In the genomic region with DNA sequence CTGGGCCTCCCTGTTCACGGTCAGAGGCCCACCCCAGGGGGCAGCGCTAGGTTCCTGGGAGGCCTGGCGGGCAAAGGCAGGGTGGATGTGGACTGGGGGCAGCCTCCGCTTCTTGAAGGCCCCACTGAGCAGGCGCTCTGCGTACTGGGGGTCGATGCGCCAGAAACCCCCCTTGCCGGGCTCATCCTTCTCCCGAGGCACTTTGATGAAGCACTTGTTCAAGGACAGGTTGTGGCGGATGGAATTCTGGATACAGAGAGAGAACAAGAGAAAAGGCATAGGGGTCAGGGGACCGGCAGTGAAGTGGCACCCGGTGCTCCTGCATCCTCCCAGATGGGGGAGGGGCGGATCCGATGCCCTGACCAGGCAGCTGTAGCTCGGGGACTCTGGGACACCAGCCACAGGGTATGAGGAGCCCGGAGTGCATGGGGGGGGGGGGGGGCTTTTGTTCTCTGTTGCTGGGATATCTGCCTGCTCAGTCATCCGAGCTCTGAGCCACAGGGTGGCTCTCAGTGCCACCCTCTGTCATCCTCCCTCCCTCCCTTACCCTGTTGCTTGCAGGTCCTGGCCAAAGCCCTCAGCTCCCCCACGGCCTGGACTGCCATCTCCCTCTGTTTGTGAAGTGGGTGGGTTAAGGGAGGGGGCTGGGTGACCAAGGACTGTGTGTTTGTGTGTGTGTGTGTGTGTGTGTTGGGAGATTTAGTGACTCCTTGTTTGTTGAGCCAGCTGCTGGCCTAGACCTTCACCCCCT, we compare ENCODE assay signal across 9 mouse cellular contexts. TPM values are rescaled to one million over a fixed set of nuclear protein-coding genes. Genes with fewer than 3 reads are reported as not detected.
A peak's percentile ranks its signal among the peaks of the same experiment; 100 is the strongest.
DNase-seq lines count a peak whose midpoint lies in the region; ATAC-seq and TF ChIP-seq lines count a peak whose summit lies in the region.
"Had no signal": no experiment of that assay in that cellular context is flagged by ENCODE, and none has a peak within 500 bp of the region (broad histone marks: within the 10 kb centered on the region; RNA-seq: fewer than 3 reads in every experiment).

No protein-coding gene starts in this region.

- no peaks in the 10 kb centered on the region for H3K36me3 ChIP-seq in heart, embryonic 11.5 days (ENCODE audit: control insufficient read depth, insufficient read depth, low read length)
- H3K36me3 ChIP-seq in forebrain, postnatal 0 days (ENCODE audit: insufficient read depth) = no peaks in the 10 kb centered on the region

- H3K27ac ChIP-seq in heart, embryonic 11.5 days (ENCODE audit: low read depth, low read length) = no peak overlapping the region
- H3K27ac ChIP-seq in forebrain, postnatal 0 days (ENCODE audit: low read depth, low read length) = peak overlapping the region; percentile 9; the same call in 1 of the 2 replicates

- H3K9me3 ChIP-seq in heart, embryonic 11.5 days (replicated peaks; ENCODE audit: control insufficient read depth, low read length) = no peaks in the 10 kb centered on the region
- H3K9me3 ChIP-seq in forebrain, postnatal 0 days (ENCODE audit: low read length) = no peaks in the 10 kb centered on the region

- peaks cover 46% of the 10 kb centered on the region for H3K27me3 ChIP-seq in heart, embryonic 11.5 days (ENCODE audit: control insufficient read depth, insufficient read depth, low read length)
- H3K27me3 ChIP-seq in forebrain, postnatal 0 days (ENCODE audit: insufficient read depth, low read length) = peaks cover 5% of the 10 kb centered on the region; the same call in 1 of the 2 replicates

- intact Hi-C loops in heart, postnatal 36 days (cut with DNase I) = loop anchor here (5.0 kb wide), 1 partner anchor 205 kb away; no protein-coding TSS in a partner anchor

- DNase-seq in heart, adult 18-20 months = no peak
- peak; percentile 91 for DNase-seq in brain, adult 2 months (ENCODE audit: low read depth, low spot score)
- peak; percentile 47 for DNase-seq in forebrain, postnatal 0 days
- DNase-seq in mesoderm, embryonic 11.5 days (ENCODE audit: low read depth, low spot score) = peak; percentile 56
- DNase-seq in urinary bladder, postnatal 10 days (ENCODE audit: low spot score) = no peak
- no peak for DNase-seq in heart, postnatal 36 days

- 38% methylated on average over 19 of the region's 19 CpGs for WGBS in heart, embryonic 11.5 days (ENCODE audit: insufficient replicate concordance)
- 29% methylated on average over 19 of the region's 19 CpGs for WGBS in forebrain, postnatal 0 days

- no peak overlapping the region; the same call in 1 of the 2 replicates for H3K9ac ChIP-seq in heart, embryonic 11.5 days (ENCODE audit: low read depth, low read length)
- no peak overlapping the region for H3K9ac ChIP-seq in forebrain, postnatal 0 days

- no peak overlapping the region for H3K4me3 ChIP-seq in heart, embryonic 11.5 days (ENCODE audit: low read depth, low read length)
- no peak overlapping the region for H3K4me3 ChIP-seq in forebrain, postnatal 0 days (ENCODE audit: low read depth, low read length)

- no peak for ATAC-seq in heart, embryonic 11.5 days (replicated peaks; ENCODE audit: insufficient number of reproducible peaks, low FRiP score, low TSS enrichment)
- peak; percentile 28 for ATAC-seq in forebrain, postnatal 0 days
- ATAC-seq in activated CD4-positive, CD25-positive, alpha-beta regulatory T cell, adult 4 months = no peak

- 0 out of 2 replicates have a peak overlapping the region, but pooled peaks have one; percentile 1 for H3K4me2 ChIP-seq in heart, embryonic 11.5 days
- no peak overlapping the region for H3K4me2 ChIP-seq in forebrain, postnatal 0 days (ENCODE audit: low read depth)

- TF ChIP-seq CTCF in forebrain, postnatal 0 days (IDR thresholded peaks at IDR 0.05; ENCODE audit: low read depth) = no peak

- peaks cover 23% of the 10 kb centered on the region for H3K4me1 ChIP-seq in heart, embryonic 11.5 days (ENCODE audit: control insufficient read depth, insufficient read depth, low read length)
- H3K4me1 ChIP-seq in forebrain, postnatal 0 days (ENCODE audit: insufficient read depth) = peaks cover 14% of the 10 kb centered on the region

RNA-seq across cellular contexts. Expression of a gene that starts 2.8 kb away (rescaled TPM):
- 0.07 TPM in 1 of 2 replicates, not detected in the other for polyA plus RNA-seq in heart, embryonic 11.5 days (2014; fragmentation: Nextera tagmentation; extraction: Ambion mirVana)
- total RNA-seq in heart, adult 18-20 months (2021) = 1 to 10 TPM in 1 of 2 experiments, not detected in 1; 2.2 TPM
- total RNA-seq in forebrain, postnatal 0 days (2014; rRNA removed) = 24.8 and 37.6 TPM in 2 replicates
- polyA plus RNA-seq in forebrain, postnatal 0 days (2015; fragmentation: Nextera tagmentation; extraction: Ambion mirVana) = 15.7 and 19.9 TPM in 2 replicates
- not detected for polyA plus RNA-seq in activated CD4-positive, CD25-positive, alpha-beta regulatory T cell, adult 4 months (2017; shearing (Covaris generic))
- total RNA-seq in heart, postnatal 36 days (2021) = not detected

RNA-seq across cellular contexts. Expression of a gene that starts 25.4 kb away (rescaled TPM):
- 42.5 and 46.6 TPM in 2 replicates for polyA plus RNA-seq in heart, embryonic 11.5 days (2014; fragmentation: Nextera tagmentation; extraction: Ambion mirVana)
- 10 to 100 TPM; 50.2 to 55.4 TPM for total RNA-seq in heart, adult 18-20 months (2021)
- 91.9 and 103 TPM in 2 replicates for total RNA-seq in forebrain, postnatal 0 days (2014; rRNA removed)
- 133 and 144 TPM in 2 replicates for polyA plus RNA-seq in forebrain, postnatal 0 days (2015; fragmentation: Nextera tagmentation; extraction: Ambion mirVana)
- 10 to 100 TPM; 49.2 to 80.4 TPM for polyA plus RNA-seq in activated CD4-positive, CD25-positive, alpha-beta regulatory T cell, adult 4 months (2017; shearing (Covaris generic))
- total RNA-seq in heart, postnatal 36 days (2021) = 10 to 100 TPM; 56.4 to 60.9 TPM

RNA-seq across cellular contexts. Expression of a gene that starts 51.7 kb away (rescaled TPM):
- polyA plus RNA-seq in heart, embryonic 11.5 days (2014; fragmentation: Nextera tagmentation; extraction: Ambion mirVana) = 0.16 TPM in 1 of 2 replicates, not detected in the other
- total RNA-seq in heart, adult 18-20 months (2021) = not detected
- not detected in 2 replicates for total RNA-seq in forebrain, postnatal 0 days (2014; rRNA removed)
- 0.20 and 0.36 TPM in 2 replicates for polyA plus RNA-seq in forebrain, postnatal 0 days (2015; fragmentation: Nextera tagmentation; extraction: Ambion mirVana)
- polyA plus RNA-seq in activated CD4-positive, CD25-positive, alpha-beta regulatory T cell, adult 4 months (2017; shearing (Covaris generic)) = not detected
- not detected for total RNA-seq in heart, postnatal 36 days (2021)
- total RNA-seq: left cerebral cortex, adult 18-20 months had no signal

RNA-seq across cellular contexts. Expression of a gene that starts 58.4 kb away (rescaled TPM):
- polyA plus RNA-seq in heart, embryonic 11.5 days (2014; fragmentation: Nextera tagmentation; extraction: Ambion mirVana) = 61.5 and 61.9 TPM in 2 replicates
- 10 to 100 TPM; 59.0 to 67.2 TPM for total RNA-seq in heart, adult 18-20 months (2021)
- 18.5 and 24.5 TPM in 2 replicates for total RNA-seq in forebrain, postnatal 0 days (2014; rRNA removed)
- 42.4 and 51.3 TPM in 2 replicates for polyA plus RNA-seq in forebrain, postnatal 0 days (2015; fragmentation: Nextera tagmentation; extraction: Ambion mirVana)
- 10 to 100 TPM; 33.1 to 42.4 TPM for polyA plus RNA-seq in activated CD4-positive, CD25-positive, alpha-beta regulatory T cell, adult 4 months (2017; shearing (Covaris generic))
- 10 to 100 TPM; 65.9 to 71.2 TPM for total RNA-seq in heart, postnatal 36 days (2021)

Comparison
In these comparisons a context has a peak if more than half of its experiments do, and no peak if none do; other contexts are left out.
1. DNase-seq: peak in brain, adult 2 months (single experiment), forebrain, postnatal 0 days (single experiment) and mesoderm, embryonic 11.5 days (single experiment); none in heart, adult 18-20 months (0 of 2), urinary bladder, postnatal 10 days (single experiment) and heart, postnatal 36 days (0 of 2).